Mouse (Mus musculus) lung, postnatal 10 days (tissue): Measurements from ENCODE around the gene Ugt8a.

ENCODE experiments used
- DNase-seq: peaks from one replicate; pipeline ENCODE4 v3.0.0; 2021

The Ugt8a gene

DNA sequence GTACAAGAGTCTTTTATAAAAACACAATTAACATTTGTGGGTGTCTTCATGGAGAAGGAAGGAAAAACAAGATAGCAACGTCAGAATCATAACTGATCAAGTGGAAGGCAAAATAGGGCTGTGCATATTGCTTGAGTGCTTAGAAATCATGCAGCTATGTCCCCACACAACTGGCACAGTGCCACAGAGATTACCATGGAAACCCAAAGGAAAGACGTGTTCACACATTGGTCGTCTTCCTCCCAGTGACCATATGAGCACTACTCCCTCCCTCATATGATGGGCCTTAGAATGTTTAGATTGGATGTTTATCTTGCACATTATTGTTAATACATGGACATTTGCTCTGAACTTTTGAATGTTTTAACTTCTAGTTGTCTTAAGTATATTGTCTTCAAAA, 76.8 kb downstream of the Ugt8a start:
- no peak for DNase-seq

DNA sequence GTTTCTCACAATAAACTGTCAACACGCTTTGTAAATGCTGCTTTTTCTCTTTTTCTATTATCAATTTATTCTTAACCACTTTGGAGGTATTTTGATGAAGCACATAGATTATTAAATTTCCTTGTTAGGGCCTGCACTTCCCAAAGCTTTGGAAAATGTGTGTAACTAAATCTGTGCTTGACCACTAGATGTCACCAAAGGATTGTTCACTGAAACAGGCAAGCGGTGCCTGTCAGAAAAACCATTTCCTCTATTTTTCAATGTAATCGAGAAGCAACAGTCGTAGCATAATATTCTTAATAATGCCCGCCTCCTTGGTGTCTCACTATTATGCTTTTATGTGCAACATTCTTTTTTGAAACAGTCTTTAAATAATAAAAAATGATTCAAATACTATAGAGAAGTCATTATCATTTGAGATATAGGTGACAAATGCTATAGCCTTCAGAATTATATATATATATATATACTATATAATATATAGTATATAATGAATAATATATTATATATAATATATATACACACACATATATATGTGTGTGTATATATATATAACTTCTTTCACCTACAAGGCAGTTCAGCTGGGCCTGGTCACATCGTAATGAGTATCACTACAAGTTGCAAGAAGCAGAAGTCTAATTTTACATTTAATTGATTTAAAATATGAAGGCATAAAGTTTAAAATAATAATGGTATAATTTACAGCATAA, 89.1 kb downstream of the Ugt8a start:
- DNase-seq: peak; percentile 48

DNA sequence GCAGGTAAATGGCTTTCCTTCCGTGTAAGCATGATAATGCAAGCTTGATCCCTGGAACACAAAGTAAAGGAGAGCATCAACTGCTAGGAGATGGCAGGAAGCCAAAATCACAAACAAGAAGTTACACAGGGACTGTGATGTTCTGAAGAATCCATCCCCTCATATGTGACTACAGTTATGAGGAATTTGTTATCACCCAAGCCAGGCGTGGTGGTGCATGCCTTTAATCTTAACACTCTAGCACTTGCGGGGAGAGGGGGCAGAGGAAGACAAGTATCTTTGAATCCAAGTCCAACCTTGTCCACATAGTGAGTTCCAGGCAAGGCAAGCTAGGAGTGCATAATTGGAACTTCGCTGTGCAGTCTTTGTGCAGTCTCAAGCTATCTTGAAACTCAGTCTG, 110.4 kb downstream of the Ugt8a start:
- no peak for DNase-seq

DNA sequence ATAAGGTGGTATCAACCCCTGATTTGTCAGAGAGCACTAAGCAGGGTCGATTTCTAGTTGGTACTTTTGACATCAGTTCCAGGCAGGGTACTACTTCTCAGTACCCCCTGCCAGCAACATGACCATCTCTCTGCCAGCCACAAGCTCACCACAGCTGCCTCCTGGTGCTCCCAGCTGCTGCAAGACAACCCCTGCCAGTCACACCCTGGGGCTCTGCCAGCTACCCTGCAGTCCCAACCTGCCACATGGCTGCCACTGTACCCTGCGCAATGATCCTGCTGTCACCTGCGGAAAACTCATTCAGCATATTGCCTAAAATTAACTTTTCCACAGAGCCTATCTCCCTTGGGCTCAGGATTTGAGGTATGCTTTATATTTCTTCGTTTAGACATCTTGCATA, 111.2 kb downstream of the Ugt8a start:
- no peak for DNase-seq

DNA sequence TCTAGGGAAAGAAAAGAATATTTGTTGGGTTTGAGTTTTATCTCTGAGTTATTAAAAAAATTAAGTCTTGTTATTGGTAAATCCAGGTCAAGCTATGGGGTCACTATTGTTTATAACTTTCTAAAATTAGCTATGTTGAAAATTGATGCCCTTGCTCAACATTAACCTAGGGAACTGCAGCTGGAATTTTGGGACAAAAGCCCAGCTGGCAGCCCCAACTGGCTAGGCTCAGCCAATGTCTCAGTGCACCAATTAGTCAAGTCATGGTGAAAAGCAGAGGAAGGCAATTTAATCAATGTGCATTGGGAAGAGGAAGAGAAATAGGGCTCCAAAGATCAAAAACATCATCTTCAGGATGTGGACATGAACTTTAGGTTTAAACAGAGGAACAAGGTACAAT, 118.7 kb downstream of the Ugt8a start:
- peak; percentile 5 for DNase-seq
